Mouse (Mus musculus) macrophage (primary cell): ENCODE data around the gene Gm20449. TPM values are rescaled to one million over a fixed set of nuclear protein-coding genes. Genes with fewer than 3 reads are reported as not detected.

ENCODE experiments used
- polyA plus RNA-seq: library from polyadenylated mRNA; stranded (reverse); fragments of 250-400 nt; gene quantifications from 3 replicates; pipeline ENCODE4 v1.2.4, GENCODE M21; 2018; ENCODE audit warnings: inconsistent platforms

Gm20449 gene
- polyA plus RNA-seq, 1 experiment from 2014 or later, result 0.03 TPM

Other genes starting within 250 kb of the Gm20449 start
- 16.1 to 34.1 TPM (median 16.6 TPM) in 3 replicates for gene AI987944, start 106.0 kb downstream of the Gm20449 start, polyA plus RNA-seq
- gene Vmn2r57, start 50.7 kb downstream of the Gm20449 start, polyA plus RNA-seq, result 0.04 to 0.06 TPM in 2 of 3 replicates, not detected in the other
- gene AW146154, start 473 bp upstream of the Gm20449 start, polyA plus RNA-seq, result 4.4 to 8.1 TPM (median 5.5 TPM) in 3 replicates
- gene Gm6871, start 74.2 kb upstream of the Gm20449 start, polyA plus RNA-seq, result not detected in 3 replicates
- 5.8 to 7.9 TPM (median 6.3 TPM) in 3 replicates for gene 2610021A01Rik, start 99.8 kb upstream of the Gm20449 start, polyA plus RNA-seq
- 5.4 to 6.9 TPM (median 6.1 TPM) in 3 replicates for gene Zfp788, start 133.8 kb upstream of the Gm20449 start, polyA plus RNA-seq